Mouse (Mus musculus): ENCODE results near the gene Cpa4. TPM values are rescaled to one million over a fixed set of nuclear protein-coding genes. Genes with fewer than 3 reads are reported as not detected.

The Cpa4 gene
- polyA plus RNA-seq, 1 experiment from 2014 or later = 0.59 TPM

DNA sequence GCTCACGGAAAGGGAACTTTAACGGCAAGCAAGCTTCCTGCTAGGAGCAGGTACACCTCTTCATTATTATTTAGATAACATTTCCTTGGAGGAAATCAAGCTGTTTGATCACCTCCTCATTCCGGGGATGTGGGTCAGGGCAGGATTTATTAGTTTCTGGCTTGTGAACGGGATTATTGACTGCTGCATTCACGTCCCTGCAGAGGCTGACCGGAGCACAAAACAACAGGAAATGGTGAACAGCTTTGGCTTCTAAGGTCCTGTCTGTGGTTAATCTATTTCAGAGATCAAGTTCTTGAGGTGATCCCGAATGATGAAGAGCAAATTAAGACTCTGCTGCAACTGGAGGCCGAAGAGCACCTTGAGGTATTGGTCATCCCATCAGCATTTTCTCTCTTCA, 24.3 kb upstream of the Cpa4 start:
- Histone ChIP-seq H3K27ac (replicated peaks) (no peak overlapping the region), H3K4me1 (replicated peaks) (peaks cover 52% of the 10 kb centered on the region), H3K9ac (0 out of 2 replicates have a peak overlapping the region, but pooled peaks have one; percentile 9), H3K36me3 (no peaks in the 10 kb centered on the region), H3K4me2 (no peak overlapping the region), H3K4me3 (no peak overlapping the region), H3K27me3 (no peaks in the 10 kb centered on the region), H3K9me3 (no peaks in the 10 kb centered on the region)
- ATAC-seq (ENCODE audit: low read depth) = no peak
- WGBS = 19% methylated on average over 8 of the region's 8 CpGs

DNA sequence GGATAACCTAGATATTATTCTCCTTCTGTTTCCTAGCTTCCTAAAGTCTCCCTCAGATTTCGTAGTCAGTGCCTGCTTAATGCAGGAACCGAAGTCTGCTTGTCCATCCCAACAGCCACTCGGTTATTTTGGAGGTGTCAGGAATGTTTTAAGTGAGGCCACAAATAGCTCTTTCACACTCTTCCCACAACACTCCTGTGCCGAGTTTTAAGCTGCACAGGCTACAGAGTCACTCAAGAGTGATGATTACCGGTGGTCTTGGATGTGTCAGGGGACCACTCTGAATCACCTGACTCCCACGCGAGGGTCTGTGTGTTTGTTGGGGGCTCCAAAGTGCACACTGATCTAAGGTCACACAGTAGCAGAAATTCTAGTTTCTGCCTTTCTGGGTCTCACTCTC, 22.5 kb upstream of the Cpa4 start:
- WGBS = 73% methylated on average over 7 of the region's 7 CpGs
- Histone ChIP-seq H3K4me1 (replicated peaks) (peaks cover 61% of the 10 kb centered on the region), H3K9ac (no peak overlapping the region), H3K9me3 (no peaks in the 10 kb centered on the region), H3K36me3 (no peaks in the 10 kb centered on the region), H3K27ac (replicated peaks) (peak overlapping the region; percentile 92), H3K4me2 (no peak overlapping the region), H3K4me3 (no peak overlapping the region), H3K27me3 (no peaks in the 10 kb centered on the region)
- no peak for ATAC-seq (ENCODE audit: low read depth)

DNA sequence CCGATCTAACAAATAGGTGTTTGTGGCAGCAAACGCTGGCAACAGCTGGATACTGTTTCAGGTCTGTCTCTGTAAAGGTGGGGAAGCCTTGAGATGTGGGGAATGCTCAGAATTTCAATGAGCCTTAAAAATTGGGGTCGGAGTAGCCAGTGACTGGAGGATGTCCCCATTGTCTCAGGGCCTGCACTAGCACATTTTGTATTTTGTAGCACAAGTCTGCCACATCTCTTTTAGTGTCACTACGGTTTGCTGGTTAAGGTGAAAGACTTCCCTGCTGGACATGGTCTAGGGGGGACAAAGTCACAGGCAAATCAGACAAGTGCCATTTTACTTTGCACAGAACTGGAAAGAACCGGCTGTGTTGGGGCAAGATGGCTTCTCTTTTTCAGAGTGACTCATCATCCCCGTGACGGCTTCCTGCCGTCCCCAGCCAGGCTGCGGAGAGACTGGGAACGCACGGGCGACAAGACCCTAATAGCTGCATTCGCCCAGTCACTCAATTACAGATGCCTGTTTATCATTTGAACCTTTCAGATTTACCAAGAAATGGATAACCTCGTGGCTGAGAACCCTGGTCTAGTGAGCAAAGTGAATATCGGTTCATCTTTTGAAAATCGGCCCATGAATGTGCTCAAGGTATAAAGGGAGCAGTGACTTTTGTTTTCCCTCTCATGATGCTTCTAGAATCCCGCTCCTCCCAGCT, 21.4 kb upstream of the Cpa4 start:
- ATAC-seq (ENCODE audit: low read depth) = peak; percentile 62; the same call in 1 of the 2 replicates
- peaks cover 64% of the 10 kb centered on the region for H3K4me1 ChIP-seq (replicated peaks)
- 8% methylated on average over 17 of the region's 17 CpGs for WGBS
- peak overlapping the region; percentile 68 for H3K9ac ChIP-seq
- no peaks in the 10 kb centered on the region for H3K27me3 ChIP-seq
- H3K4me2 ChIP-seq = peak overlapping the region; percentile 56
- H3K36me3 ChIP-seq = no peaks in the 10 kb centered on the region
- H3K9me3 ChIP-seq = no peaks in the 10 kb centered on the region
- H3K4me3 ChIP-seq = peak overlapping the region; percentile 28
- peak overlapping the region; percentile 92 for H3K27ac ChIP-seq (replicated peaks)

DNA sequence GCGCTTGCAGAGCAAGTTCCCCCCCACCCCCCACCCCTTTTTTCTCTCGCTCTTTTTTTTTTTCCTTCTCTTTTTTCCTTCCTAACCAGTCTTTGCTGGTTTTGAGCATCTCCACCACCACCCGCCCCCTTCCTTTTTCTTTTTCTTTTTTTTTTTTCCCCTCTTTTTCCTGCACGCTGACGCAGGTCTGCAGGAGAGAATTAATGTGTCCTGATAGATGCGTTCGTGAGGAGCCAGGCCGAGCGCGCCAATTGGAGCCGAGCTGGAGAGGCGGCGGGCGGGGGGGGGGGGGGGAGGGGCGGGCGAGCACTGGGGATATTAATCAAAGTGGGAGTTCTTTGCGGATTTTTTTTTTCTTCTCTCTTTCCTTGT, 20.9 kb upstream of the Cpa4 start:
- Histone ChIP-seq H3K9ac (peak overlapping the region; percentile 68), H3K27me3 (no peaks in the 10 kb centered on the region), H3K4me1 (replicated peaks) (peaks cover 68% of the 10 kb centered on the region), H3K4me3 (peak overlapping the region; percentile 28), H3K4me2 (peak overlapping the region; percentile 56), H3K36me3 (no peaks in the 10 kb centered on the region), H3K27ac (replicated peaks) (peak overlapping the region; percentile 92), H3K9me3 (no peaks in the 10 kb centered on the region)
- WGBS = 0% methylated on average over 16 of the region's 17 CpGs
- ATAC-seq (ENCODE audit: low read depth) = peak; percentile 37; the same call in 1 of the 2 replicates

DNA sequence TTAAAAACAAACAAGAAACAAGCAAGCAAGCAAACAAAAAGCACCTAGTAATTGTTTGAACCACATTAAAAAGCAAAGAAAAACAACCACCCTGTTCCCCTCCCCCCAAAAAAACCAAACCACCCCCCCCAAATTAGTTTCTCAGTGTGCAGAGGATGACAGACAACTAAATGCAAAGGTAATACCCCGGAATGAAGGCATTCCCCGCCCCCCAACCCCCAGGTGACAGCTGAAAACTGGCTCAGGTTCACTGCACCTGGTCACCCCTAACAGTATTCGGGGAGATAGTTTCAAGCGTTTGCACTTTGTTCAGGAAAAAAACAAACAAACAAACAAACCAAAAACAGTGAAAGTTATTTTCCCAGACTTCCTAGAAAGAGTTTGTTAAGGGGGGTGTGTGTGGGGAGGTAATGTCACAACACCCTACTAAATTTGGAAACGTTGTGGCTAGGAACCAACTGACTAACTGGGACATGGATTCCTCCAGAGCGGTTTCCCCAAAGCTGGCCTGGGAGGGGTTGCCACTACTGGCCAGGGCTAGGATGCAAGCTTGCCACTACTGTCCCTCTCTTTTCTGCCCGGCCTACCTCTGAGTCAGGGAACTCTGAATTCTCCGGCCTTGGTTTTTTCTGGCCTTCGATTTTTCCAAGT, 20.4 kb upstream of the Cpa4 start:
- Histone ChIP-seq H3K27me3 (no peaks in the 10 kb centered on the region), H3K9me3 (no peaks in the 10 kb centered on the region), H3K4me1 (replicated peaks) (peaks cover 73% of the 10 kb centered on the region), H3K36me3 (no peaks in the 10 kb centered on the region), H3K4me2 (peak overlapping the region; percentile 56), H3K9ac (0 out of 2 replicates have a peak overlapping the region, but pooled peaks have one; percentile 18), H3K27ac (replicated peaks) (peak overlapping the region; percentile 92), H3K4me3 (no peak overlapping the region)
- ATAC-seq (ENCODE audit: low read depth) = no peak
- 29% methylated on average over 9 of the region's 9 CpGs for WGBS

DNA sequence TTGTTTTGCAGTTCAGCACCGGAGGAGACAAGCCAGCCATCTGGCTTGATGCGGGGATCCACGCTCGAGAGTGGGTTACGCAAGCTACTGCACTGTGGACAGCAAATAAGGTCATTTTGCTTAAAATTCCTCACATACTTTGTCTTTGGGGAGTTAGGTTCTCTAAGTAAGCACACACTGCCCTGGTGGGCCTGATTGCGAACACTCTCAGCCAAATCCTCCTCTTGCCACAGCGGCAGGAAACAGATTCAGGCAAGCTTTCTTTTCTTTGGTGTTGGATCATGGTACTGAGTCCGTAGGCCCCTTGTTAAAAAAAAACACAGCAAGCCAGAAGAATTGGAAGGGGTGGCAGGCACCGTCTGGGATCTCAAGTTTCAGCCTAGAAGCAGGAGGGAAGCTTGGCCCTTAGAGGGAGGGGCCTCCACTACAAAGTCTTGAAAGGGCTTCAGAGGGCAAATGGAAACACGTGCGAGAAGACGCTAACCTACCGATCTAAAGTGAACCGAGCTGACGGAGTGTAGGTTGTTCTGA, 18.9 kb upstream of the Cpa4 start:
- WGBS = 22% methylated on average over 15 of the region's 15 CpGs
- peaks cover 73% of the 10 kb centered on the region for H3K4me1 ChIP-seq (replicated peaks)
- H3K9ac ChIP-seq = no peak overlapping the region
- peak overlapping the region; percentile 57 for H3K27ac ChIP-seq (replicated peaks)
- H3K4me3 ChIP-seq = no peak overlapping the region
- H3K4me2 ChIP-seq = no peak overlapping the region
- no peaks in the 10 kb centered on the region for H3K9me3 ChIP-seq
- ATAC-seq (ENCODE audit: low read depth) = no peak
- no peaks in the 10 kb centered on the region for H3K27me3 ChIP-seq
- H3K36me3 ChIP-seq = no peaks in the 10 kb centered on the region

DNA sequence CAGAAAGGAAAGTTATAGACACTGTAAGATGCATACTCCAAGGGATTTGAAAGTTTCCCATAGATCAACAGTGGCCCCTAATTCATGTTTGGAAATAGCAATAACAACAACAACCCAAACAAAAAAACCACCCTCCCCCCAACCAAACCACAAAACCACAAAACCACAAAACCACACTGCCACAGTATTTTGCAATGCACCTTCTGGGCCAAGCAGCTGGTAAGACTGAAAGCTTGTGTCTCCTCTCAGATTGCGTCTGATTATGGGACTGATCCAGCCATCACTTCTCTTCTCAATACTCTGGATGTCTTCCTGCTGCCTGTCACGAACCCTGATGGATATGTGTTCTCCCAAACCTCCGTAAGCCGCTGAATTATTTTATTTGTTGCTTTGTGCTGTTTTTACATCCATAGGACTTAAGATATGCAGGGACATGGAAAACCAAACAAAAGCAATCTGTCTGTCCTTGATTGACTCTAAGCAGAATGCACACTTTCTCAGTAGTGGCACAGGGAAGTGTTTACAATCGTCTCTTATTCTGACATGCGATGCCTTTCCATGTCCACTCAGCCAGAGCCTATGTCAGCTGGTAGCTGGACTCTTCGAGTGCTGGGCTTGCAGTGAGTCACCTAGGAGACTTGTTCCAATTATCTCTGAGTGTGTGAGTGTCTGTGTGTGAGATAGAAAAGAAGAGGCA, 17.5 kb upstream of the Cpa4 start:
- Histone ChIP-seq H3K9me3 (no peaks in the 10 kb centered on the region), H3K27me3 (no peaks in the 10 kb centered on the region), H3K4me2 (no peak overlapping the region), H3K36me3 (no peaks in the 10 kb centered on the region), H3K4me1 (replicated peaks) (peaks cover 62% of the 10 kb centered on the region), H3K27ac (replicated peaks) (peak overlapping the region; percentile 88; the same call in 1 of the 2 replicates), H3K9ac (no peak overlapping the region), H3K4me3 (no peak overlapping the region)
- 59% methylated on average over 7 of the region's 7 CpGs for WGBS
- no peak for ATAC-seq (ENCODE audit: low read depth)

DNA sequence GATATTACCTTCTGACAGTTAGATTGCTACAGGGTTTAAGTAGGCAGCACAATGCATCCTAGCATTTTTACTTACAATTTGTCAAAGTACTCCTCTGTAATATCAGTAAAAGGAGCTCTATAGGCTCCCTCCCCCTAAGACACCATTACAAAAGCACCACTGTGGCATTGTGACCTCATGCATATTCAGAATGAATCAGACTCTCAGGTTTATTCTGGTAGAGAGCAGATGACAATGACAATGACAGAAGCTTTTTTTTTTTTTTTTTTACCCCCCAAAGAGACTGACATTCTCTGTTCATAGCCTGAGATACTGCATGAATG, 17.0 kb upstream of the Cpa4 start:
- no peaks in the 10 kb centered on the region for H3K36me3 ChIP-seq
- H3K9ac ChIP-seq = no peak overlapping the region
- no peak overlapping the region for H3K4me2 ChIP-seq
- H3K27me3 ChIP-seq = no peaks in the 10 kb centered on the region
- no peak overlapping the region for H3K4me3 ChIP-seq
- ATAC-seq (ENCODE audit: low read depth) = no peak
- no peaks in the 10 kb centered on the region for H3K9me3 ChIP-seq
- peaks cover 57% of the 10 kb centered on the region for H3K4me1 ChIP-seq (replicated peaks)
- peak overlapping the region; percentile 88 for H3K27ac ChIP-seq (replicated peaks)

DNA sequence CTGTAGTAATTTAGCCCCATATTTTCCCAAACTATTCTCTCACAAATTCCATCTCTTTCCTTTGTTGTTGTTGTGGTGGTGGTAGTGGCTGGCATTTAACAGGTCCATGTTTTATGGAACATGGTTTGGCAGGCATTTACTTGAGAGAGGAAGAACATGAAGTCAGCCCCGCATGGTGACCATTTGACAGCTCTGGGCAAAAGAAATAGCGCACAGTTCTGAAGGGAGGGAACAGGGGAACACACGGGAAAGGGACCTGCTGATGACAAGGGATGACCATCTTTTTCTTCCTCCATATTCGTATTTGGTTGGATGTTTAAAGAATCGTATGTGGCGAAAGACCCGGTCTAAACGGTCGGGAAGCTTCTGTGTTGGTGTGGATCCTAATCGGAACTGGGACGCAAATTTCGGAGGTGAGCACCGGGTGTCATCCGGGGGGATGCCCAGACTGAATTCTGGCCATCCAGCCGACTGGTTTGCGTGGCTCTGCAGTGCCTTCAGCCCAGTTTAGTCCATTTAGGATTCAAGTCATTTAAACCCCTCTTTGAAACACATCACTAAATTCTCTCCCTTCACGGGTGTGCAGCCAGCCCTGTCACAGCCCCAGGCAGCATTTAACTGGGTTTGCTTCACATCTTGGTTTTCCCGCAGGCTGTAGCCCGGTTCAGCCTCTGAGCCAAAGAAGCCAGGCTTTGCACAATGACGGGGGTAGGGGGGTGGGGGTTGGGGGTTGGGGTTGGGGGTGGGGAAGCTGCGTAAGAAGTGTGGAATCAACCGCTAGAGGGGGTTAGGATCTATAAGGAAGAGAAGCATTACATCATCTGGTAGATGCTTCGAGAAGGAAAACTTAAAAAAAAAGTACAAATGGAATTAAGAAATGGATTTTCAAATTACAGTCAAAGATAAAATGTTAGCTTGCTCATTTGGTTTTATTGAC, 16.3 kb upstream of the Cpa4 start:
- H3K4me3 ChIP-seq = peak overlapping the region; percentile 20
- peaks cover 50% of the 10 kb centered on the region for H3K4me1 ChIP-seq (replicated peaks)

DNA sequence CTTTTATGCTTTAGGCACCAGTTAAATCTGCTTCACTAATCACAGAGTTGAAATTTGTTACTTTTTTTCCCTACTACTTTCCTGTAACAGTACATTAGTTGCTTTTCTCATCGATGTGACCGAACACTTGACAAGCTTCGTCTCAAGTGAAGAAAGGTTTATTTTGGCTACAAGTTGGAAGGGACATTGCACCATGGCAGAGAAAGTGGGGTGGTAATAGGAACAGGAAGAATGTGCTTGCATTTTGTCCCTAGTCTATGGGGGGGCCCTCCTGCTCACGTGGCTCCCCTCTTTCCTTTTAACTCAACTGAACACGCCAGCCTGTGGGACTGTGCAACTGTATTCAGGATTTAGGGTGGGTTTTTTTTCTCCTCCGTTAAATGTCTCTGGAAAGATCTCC, 15.5 kb upstream of the Cpa4 start:
- peak overlapping the region; percentile 53; the same call in 1 of the 2 replicates for H3K4me2 ChIP-seq

More for the DNA sequence above, 16.3 kb upstream of the Cpa4 start:
- Histone ChIP-seq H3K36me3 (no peaks in the 10 kb centered on the region), H3K27ac (replicated peaks) (peak overlapping the region; percentile 88), H3K4me2 (peak overlapping the region; percentile 53), H3K9ac (peak overlapping the region; percentile 60), H3K27me3 (no peaks in the 10 kb centered on the region), H3K9me3 (no peaks in the 10 kb centered on the region)
- WGBS = 14% methylated on average over 23 of the region's 23 CpGs
- peak; percentile 85 for ATAC-seq (ENCODE audit: low read depth)

DNA sequence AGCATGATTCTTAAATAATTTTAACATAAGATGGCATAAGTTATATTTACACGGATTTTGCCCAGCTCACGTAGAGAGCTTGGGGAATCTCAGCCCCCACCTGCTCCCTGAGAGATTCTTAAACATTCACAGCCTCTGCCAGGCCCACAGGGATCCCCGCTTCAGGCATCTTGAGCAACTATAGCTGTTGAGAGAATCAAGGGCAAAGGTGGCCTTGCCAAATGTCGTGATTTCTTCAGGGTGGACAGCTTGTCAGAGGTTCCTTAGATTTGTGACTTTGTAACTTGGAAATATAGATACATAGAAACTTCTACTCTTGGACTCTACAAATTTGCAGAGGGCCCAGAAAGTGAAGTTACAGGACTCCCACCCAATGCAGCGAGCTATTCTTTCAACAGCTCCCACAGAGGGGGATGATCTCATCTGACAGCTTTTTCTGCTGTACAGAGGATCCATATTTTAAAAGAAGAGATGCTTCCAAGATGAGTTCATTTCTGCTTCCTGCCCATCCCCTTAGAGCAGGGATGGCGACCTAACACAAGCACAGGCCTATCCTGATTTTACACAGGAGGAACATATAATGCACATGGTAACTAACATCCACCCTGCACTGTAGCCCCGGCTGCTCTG, 14.7 kb upstream of the Cpa4 start:
- Histone ChIP-seq H3K4me2 (no peak overlapping the region), H3K9me3 (no peaks in the 10 kb centered on the region), H3K9ac (no peak overlapping the region), H3K4me3 (no peak overlapping the region), H3K36me3 (no peaks in the 10 kb centered on the region), H3K27ac (replicated peaks) (no peak overlapping the region), H3K27me3 (no peaks in the 10 kb centered on the region), H3K4me1 (replicated peaks) (peaks cover 38% of the 10 kb centered on the region)
- 74% methylated on average over 7 of the region's 7 CpGs for WGBS
- no peak for ATAC-seq (ENCODE audit: low read depth)

More for the DNA sequence above, 15.5 kb upstream of the Cpa4 start:
- no peaks in the 10 kb centered on the region for H3K36me3 ChIP-seq
- peaks cover 45% of the 10 kb centered on the region for H3K4me1 ChIP-seq (replicated peaks)
- peak overlapping the region; percentile 39; the same call in 1 of the 2 replicates for H3K9ac ChIP-seq
- H3K9me3 ChIP-seq = no peaks in the 10 kb centered on the region
- WGBS = 47% methylated on average over 6 of the region's 6 CpGs
- H3K27me3 ChIP-seq = no peaks in the 10 kb centered on the region
- H3K4me3 ChIP-seq = no peak overlapping the region
- ATAC-seq (ENCODE audit: low read depth) = no peak
- peak overlapping the region; percentile 46; the same call in 1 of the 2 replicates for H3K27ac ChIP-seq (replicated peaks)
